Mouse (Mus musculus) forebrain, embryonic 10.5 days (tissue): ENCODE results near the gene Ambra1. TPM values are rescaled to one million over a fixed set of nuclear protein-coding genes. Genes with fewer than 3 reads are reported as not detected.
"Not testable (repeated sequence)": the region's sequence is repeated elsewhere in the genome, so short reads cannot be mapped to it uniquely, and the experiment has no call there.

Experiments used
- DNase-seq: peaks from one replicate; pipeline ENCODE4 v3.0.0-alpha.2; 2017; ENCODE audit warnings: low spot score; ENCODE audit errors: extremely low spot score
- H3K27ac ChIP-seq: fragments of 300-500 bp; sonication (generic); 2 replicates; pipeline ENCODE4 v1.5.1; 2016; ENCODE audit warnings: mild to moderate bottlenecking
- H3K27me3 ChIP-seq: fragments of 300-500 bp; sonication (generic); 2 replicates; pipeline ENCODE4 v1.6.1; 2016; ENCODE audit warnings: mild to moderate bottlenecking; ENCODE audit not compliant: poor library complexity, severe bottlenecking
- H3K36me3 ChIP-seq: fragments of 300-500 bp; sonication (generic); replicated peaks from 2 replicates; pipeline ENCODE4 v1.6.1; 2016; ENCODE audit warnings: mild to moderate bottlenecking, moderate library complexity
- H3K4me1 ChIP-seq: fragments of 300-500 bp; sonication (generic); 2 replicates; pipeline ENCODE4 v1.6.1; 2016
- H3K4me3 ChIP-seq: fragments of 300-500 bp; sonication (generic); 2 replicates; pipeline ENCODE4 v1.5.1; 2016; ENCODE audit warnings: mild to moderate bottlenecking, moderate library complexity
- H3K9me3 ChIP-seq: fragments of 300-500 bp; sonication (generic); 2 replicates; pipeline ENCODE4 v1.6.1; 2016; ENCODE audit warnings: mild to moderate bottlenecking, moderate library complexity
- WGBS: fragments of 180-500 bp; shearing (Covaris S2); methylation state at CpG from one replicate; pipeline ENCODE4 v1.1.7; 2016; 5-methylcytosine and 5-hydroxymethylcytosine counted together
- polyA plus RNA-seq: library from polyadenylated mRNA; unstranded; fragments of >200 nt; fragmentation: Nextera tagmentation; extraction: Ambion mirVana; gene quantifications from 2 replicates; pipeline ENCODE4 v1.2.1, GENCODE M21; 2016

The Ambra1 gene
- polyA plus RNA-seq, 1 experiment from 2014 or later: 23.2 TPM

DNA sequence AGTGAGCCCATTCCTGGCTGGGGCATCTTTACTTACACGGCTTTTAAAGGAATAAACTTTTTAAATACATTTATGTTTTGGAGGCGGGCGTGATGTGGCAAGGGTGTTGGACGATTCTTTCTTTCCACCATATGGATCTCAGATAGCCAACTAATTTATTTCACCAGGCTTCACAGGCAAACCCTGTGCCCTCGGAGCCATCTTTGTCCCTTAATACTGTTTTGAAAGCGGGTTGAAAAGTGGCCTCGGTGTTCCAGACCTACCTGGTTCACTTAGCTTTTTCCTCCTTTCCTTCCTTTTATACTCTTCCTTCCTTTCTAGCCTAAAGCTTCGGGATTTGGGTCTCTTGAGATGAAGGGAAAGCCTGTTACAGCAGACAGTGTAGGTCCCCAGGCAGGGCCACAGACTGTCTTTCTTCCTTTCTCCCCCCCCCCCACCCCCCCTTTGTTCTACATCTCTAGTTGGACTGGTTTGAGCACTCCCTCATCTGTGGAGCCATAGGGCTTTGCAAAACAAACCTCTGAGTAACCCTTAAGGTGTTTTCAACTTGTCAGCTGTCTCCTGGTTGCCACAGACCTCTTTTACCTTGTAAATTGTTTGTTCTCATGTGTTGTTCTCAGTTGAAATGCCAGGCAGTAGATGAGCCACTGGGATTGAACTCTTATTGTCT, 18.5 kb upstream of the Ambra1 start:
- WGBS: 7% methylated on average over 8 of the region's 8 CpGs
- Histone ChIP-seq H3K4me1 (peaks cover 21% of the 10 kb centered on the region), H3K27ac (peak overlapping the region; percentile 91), H3K9me3 (no peaks in the 10 kb centered on the region), H3K4me3 (peak overlapping the region; percentile 91), H3K27me3 (no peaks in the 10 kb centered on the region), H3K36me3 (peaks cover 14% of the 10 kb centered on the region; the same call in 1 of the 2 replicates)
- no peak for DNase-seq

DNA sequence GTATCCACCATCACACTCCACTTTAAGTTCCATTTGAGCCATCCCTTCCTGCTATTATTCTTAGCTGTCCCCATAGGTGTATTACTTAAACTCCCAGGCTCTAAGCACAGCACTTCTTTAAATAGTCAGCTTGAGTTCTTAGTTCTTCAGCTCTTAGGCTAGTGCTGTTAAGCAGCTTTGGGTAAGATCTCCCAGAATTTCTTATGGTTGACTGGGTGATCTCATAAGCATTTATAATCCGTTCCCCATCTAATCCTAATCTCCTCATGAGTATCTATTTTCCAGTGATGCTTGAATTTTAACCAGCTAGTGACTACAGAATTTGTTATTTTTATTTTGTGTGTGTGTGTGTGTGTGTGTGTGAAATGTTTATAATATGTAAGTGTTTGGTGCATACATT, 15.0 kb upstream of the Ambra1 start:
- 84% methylated on average over 1 of the region's 1 CpGs for WGBS
- Histone ChIP-seq H3K27me3 (no peaks in the 10 kb centered on the region), H3K4me3 (no peak overlapping the region), H3K9me3 (no peaks in the 10 kb centered on the region), H3K27ac (no peak overlapping the region), H3K4me1 (peaks cover 14% of the 10 kb centered on the region), H3K36me3 (peaks cover 17% of the 10 kb centered on the region; the same call in 1 of the 2 replicates)
- DNase-seq: no peak

DNA sequence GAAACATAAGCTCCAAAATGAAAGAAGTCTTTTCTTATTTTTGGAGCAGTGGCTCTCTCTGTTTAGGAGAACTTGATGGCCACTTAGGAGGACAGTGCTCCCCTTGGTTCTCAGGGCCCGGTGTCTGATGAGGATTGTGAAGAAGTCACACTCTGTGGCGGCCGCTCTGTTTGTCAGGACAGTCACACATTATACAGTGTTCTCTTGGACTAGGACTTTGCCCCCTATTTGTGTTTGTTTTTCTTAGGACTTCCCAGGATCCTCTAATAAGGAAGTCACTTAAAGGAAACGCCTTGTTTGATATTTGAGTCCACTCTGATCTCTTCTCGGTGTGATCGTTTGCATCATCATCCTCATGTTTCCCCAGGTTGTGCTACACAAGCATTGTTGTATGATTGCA, 11.7 kb upstream of the Ambra1 start:
- no peak for DNase-seq
- Histone ChIP-seq H3K9me3 (no peaks in the 10 kb centered on the region), H3K36me3 (peaks cover 26% of the 10 kb centered on the region), H3K4me3 (no peak overlapping the region), H3K27me3 (no peaks in the 10 kb centered on the region), H3K27ac (no peak overlapping the region), H3K4me1 (no peaks in the 10 kb centered on the region)
- 90% methylated on average over 6 of the region's 6 CpGs for WGBS

DNA sequence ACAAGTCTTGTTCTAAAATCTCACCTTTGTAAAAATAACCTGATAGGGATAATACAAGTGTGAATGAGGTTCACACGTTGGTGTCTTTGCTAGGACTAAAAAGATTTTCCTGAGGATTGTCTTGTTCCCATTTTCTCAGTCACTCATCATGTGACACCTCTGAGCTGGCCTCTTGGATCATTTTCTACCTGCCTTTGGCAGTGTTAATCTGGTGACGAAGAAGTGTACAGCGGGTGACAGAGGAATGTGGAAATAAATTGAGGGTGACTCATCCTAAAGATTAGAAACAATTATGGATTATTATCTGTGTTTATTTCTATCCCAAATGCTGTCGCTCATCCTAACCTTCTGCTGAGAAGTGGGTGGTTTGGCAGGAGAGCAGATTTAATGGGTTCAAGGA, 6.6 kb upstream of the Ambra1 start:
- H3K4me1 ChIP-seq: no peaks in the 10 kb centered on the region
- no peak overlapping the region for H3K4me3 ChIP-seq
- no peaks in the 10 kb centered on the region for H3K27me3 ChIP-seq
- peaks cover 12% of the 10 kb centered on the region for H3K36me3 ChIP-seq
- no peaks in the 10 kb centered on the region for H3K9me3 ChIP-seq
- WGBS: 84% methylated on average over 4 of the region's 4 CpGs
- no peak overlapping the region for H3K27ac ChIP-seq
- no peak for DNase-seq

DNA sequence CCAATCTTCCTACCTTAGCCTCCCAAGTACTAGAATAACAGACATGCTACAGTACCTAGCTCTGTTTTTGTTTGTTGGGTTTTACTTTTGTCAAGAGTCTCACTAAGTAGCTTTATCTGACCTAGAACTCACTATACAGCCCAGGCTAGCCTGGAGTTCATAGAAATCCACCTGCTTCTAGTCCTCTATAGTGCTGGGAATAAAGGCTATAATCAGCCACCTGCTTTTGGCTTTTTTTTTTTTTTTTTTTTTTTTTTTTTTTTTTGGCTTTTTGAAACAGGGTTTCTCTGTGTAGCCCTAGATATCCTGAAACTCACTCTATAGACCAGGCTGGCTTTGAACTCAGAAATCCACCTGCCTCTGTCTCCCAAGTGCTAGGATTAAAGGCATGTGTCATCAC, 6.0 kb upstream of the Ambra1 start:
- H3K27me3 ChIP-seq: no peaks in the 10 kb centered on the region
- no peak overlapping the region for H3K27ac ChIP-seq
- no peak for DNase-seq
- H3K4me3 ChIP-seq: no peak overlapping the region
- H3K4me1 ChIP-seq: no peaks in the 10 kb centered on the region
- peaks cover 12% of the 10 kb centered on the region for H3K36me3 ChIP-seq
- no peaks in the 10 kb centered on the region for H3K9me3 ChIP-seq

DNA sequence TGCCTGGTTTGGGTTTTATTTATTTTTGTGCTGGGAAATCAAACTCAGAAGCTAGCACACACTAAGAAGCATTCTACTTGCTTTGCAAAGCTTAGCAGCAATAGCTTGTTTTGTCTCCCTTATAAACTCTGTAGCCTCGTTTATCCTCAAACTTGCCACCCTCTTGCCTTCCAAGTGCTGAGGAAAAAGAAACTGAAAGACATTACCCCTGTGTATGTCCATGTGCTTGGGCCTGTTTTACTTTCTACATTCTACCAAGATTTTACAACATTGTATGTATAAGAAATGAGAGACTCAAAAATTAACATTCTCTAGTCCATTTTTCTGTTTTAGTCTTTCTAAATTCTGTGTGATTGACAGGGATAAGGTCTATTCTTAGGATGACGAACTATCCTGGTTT, 5.2 kb upstream of the Ambra1 start:
- H3K4me3 ChIP-seq: no peak overlapping the region
- no peak overlapping the region for H3K27ac ChIP-seq
- DNase-seq: no peak
- no peaks in the 10 kb centered on the region for H3K27me3 ChIP-seq
- H3K4me1 ChIP-seq: no peaks in the 10 kb centered on the region
- peaks cover 12% of the 10 kb centered on the region for H3K36me3 ChIP-seq
- H3K9me3 ChIP-seq: no peaks in the 10 kb centered on the region
- 69% methylated on average over 2 of the region's 2 CpGs for WGBS

DNA sequence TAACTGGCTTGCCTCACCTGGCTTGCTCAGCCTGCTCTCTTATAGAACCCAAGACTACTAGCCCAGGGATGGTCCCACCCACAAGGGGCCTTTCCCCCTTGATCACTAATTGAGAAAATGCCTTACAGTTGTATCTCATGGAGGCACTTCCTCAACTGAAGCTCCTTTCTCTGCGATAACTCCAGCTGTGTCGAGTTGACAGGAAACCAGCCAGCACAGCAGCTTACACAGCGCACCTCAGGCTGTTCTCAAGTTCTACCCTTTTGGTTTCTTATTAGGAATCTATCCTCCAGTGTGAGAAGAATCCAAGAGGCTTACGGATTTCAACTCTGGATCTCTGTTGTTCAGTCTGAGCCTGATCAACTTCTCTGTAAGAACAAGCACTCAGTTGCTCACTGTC, 4.5 kb upstream of the Ambra1 start:
- not testable (repeated sequence) for H3K27ac ChIP-seq, H3K27me3 ChIP-seq, H3K9me3 ChIP-seq, H3K4me3 ChIP-seq, H3K4me1 ChIP-seq, DNase-seq, H3K36me3 ChIP-seq
- 54% methylated on average over 4 of the region's 4 CpGs for WGBS

DNA sequence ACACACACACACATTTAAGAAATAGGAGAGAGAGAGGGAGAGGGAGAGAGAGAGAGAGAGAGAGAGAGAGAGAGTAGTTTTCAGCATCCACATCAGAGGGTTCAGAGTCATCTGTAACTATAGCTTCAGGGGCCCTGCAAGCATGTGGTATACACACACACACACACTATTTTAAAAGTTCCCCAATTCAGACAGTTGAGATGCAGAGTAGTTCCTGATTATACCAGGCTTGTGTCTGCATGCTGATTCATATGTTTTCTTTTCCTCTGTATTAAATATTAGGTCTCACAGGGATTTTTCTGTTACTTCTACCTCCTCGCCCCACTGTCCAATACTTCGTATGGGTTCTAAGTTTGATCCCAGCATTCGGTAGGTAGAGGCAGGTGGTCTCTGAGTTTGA, 2.9 kb upstream of the Ambra1 start:
- WGBS: 92% methylated on average over 3 of the region's 3 CpGs

DNA sequence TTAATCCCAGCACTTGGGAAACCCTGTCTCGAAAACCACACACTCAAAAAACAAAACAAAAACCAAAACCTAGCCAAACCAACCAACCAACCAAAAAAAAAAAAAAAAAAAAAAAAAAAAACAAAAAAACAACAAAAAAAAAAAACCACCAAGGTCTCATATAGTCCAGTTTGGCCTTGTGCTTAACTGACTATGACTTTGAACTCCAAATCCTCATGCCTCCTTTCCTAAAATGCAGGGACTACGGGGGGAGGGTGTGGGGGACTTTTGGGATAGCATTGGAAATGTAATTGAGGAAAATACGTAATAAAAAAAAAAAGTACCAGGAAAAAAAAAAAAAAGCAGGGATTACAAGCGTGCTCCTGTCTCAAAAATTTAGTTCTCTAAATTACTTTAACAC, 363 bp upstream of the Ambra1 start:
- peak overlapping the region; percentile 94 for H3K27ac ChIP-seq
- no peaks in the 10 kb centered on the region for H3K9me3 ChIP-seq
- peak overlapping the region; percentile 88 for H3K4me3 ChIP-seq
- no peak for DNase-seq
- H3K36me3 ChIP-seq: peaks cover 11% of the 10 kb centered on the region
- 21% methylated on average over 4 of the region's 4 CpGs for WGBS
- peaks cover 4% of the 10 kb centered on the region for H3K4me1 ChIP-seq
- no peaks in the 10 kb centered on the region for H3K27me3 ChIP-seq

More for the DNA sequence above, 2.9 kb upstream of the Ambra1 start:
- Histone ChIP-seq H3K4me1 (peaks cover 4% of the 10 kb centered on the region), H3K4me3 (no peak overlapping the region), H3K36me3 (no peaks in the 10 kb centered on the region), H3K27me3 (no peaks in the 10 kb centered on the region), H3K27ac (no peak overlapping the region), H3K9me3 (no peaks in the 10 kb centered on the region)
- DNase-seq: no peak

DNA sequence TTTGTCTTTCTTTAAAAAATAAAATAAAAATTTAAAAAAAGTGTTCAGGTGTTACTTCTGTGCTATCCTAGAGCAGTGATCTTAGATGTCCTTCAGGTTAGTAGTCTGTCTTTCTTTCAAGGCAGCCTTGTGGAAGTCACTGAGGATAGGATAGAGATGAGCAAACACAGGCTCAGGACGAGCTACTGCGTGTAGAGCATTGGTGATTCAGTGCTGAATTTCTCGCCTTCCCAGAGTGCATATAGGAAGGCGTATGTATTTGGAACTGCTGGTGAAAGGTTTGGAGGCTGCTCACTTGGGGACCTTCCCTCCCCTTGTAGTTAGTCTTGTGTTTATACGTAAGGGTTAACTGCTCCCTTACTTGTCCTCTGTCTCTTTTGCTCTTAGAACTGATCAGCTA, 5.3 kb downstream of the Ambra1 start:
- Histone ChIP-seq H3K36me3 (peaks cover 25% of the 10 kb centered on the region), H3K27me3 (no peaks in the 10 kb centered on the region), H3K27ac (no peak overlapping the region), H3K4me3 (no peak overlapping the region), H3K4me1 (peaks cover 4% of the 10 kb centered on the region), H3K9me3 (no peaks in the 10 kb centered on the region)
- WGBS: 93% methylated on average over 5 of the region's 5 CpGs
- DNase-seq: no peak

DNA sequence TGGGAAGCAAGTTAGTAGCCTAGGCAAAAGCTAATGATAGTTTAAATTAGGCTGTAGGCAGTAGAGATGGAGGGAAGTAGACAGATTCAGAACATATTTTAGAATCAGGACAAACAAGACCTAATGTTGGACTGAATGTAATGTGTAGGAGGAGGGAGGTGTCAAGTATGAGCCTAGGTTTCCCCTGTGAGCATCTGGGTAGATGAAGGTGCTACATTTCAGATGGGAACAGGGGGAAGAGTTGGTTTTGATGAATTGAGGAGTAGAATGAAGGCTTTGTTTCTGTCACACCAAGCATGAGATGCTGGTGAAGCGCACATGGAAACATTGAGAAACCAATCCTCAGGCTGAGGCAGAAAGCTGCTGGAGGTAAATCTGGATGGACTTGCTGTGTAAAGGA, 9.7 kb downstream of the Ambra1 start:
- peaks cover 23% of the 10 kb centered on the region for H3K36me3 ChIP-seq
- no peaks in the 10 kb centered on the region for H3K27me3 ChIP-seq
- H3K27ac ChIP-seq: no peak overlapping the region
- 97% methylated on average over 1 of the region's 1 CpGs for WGBS
- no peak overlapping the region for H3K4me3 ChIP-seq
- H3K4me1 ChIP-seq: no peaks in the 10 kb centered on the region
- DNase-seq: no peak
- H3K9me3 ChIP-seq: no peaks in the 10 kb centered on the region

DNA sequence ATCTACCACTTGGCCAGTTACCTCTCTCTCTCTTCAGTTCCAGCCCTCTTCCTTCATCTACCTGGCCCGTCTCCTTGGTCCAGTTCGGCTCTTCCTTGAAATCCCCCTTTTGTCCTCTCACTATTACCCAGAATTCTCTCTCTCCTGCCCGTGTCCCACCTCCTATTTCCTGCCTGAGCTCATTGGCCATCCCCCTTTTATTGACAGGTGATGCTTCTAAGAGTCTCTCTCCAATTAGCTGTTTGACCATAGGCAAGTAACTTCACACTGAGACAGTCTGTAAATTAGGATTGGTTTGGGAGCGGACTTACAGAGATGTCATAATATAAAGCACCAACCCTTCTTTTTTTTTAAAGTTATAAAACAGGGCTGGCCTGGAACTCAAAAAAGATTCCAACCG, 14.8 kb downstream of the Ambra1 start:
- Histone ChIP-seq H3K36me3 (peaks cover 13% of the 10 kb centered on the region), H3K9me3 (no peaks in the 10 kb centered on the region), H3K27ac (no peak overlapping the region), H3K4me1 (no peaks in the 10 kb centered on the region), H3K4me3 (no peak overlapping the region), H3K27me3 (no peaks in the 10 kb centered on the region)
- 87% methylated on average over 5 of the region's 5 CpGs for WGBS
- no peak for DNase-seq

DNA sequence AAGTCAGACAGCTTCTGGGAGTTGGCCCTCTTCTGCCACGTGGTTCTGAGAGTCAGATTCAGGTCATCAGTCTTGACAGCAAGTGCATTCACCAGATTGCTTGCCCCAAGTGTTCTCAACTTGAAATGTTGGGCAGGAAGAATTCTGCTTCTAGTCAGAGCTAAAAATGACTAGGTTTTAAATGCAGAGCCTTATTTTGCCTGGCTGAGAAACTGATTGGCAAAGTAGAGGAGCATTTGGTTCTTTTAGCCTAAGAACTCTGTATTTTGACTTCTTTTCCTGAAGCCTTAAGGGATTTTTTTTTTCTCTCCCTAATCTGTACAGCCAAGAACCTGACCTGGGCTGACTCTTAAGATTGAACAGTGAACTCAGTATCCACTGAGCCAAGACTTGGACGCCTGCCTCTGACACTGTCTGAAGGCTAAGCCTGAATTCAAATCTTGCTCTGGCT, 19.9 kb downstream of the Ambra1 start:
- Histone ChIP-seq H3K36me3 (no peaks in the 10 kb centered on the region), H3K4me3 (no peak overlapping the region), H3K4me1 (no peaks in the 10 kb centered on the region), H3K27me3 (no peaks in the 10 kb centered on the region), H3K27ac (no peak overlapping the region), H3K9me3 (no peaks in the 10 kb centered on the region)
- WGBS: 75% methylated on average over 2 of the region's 2 CpGs
- no peak for DNase-seq
